Mouse (Mus musculus) ovary, adult 2 months (tissue): ENCODE data around the gene Phf8. TPM values are rescaled to one million over a fixed set of nuclear protein-coding genes. Genes with fewer than 3 reads are reported as not detected.

Source experiments
- polyA plus RNA-seq: library from polyadenylated mRNA; depleted of rRNA; stranded (reverse); fragments of >200 nt; gene quantifications from 2 replicates; pipeline ENCODE4 v1.2.3, GENCODE M21; 2012; rRNA removed

Gene Phf8
- 6.8 and 9.4 TPM in 2 replicates for polyA plus RNA-seq

DNA sequence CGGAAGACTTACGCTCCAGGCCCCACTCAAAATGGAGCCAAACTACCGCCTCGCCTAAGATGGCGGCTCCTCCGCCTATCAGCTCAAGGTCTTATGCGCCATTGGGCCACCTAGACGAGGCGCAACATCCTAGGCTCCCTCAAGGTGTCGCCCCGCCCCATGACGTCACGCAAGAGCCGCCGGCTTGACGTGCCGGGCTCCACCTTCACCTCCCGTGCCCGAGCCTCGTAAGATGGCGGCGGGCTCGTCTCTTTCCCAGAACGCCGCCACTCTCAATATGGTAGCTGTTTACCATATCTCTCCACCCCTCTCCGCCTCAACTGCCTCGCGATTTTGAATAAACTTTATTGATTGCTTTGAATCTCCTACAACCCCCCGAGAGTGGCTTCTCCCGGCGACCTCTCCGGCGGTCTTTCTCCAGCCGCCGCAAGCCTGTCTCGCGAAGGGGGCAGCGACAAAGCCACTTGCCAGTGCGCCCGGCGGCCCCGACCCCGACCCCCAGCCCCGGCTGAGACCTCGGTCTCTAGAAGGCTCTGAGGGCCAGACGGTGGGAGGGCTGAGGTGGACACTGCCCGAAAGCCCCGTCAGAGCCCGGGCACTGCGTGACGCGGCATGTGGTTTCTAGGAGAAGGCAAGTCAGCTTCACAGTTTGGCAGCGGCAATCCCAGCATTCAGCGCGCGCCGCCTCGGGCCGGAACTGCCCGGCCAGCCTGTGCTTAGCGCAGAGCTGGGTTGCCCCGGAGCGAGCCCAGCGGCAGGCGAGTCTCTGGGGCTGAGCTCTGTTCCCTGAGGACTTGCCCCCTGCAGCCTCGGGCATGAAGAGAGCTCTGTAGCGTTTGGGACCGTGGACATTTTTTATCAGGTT lies at the start of gene Phf8:
Phf8 (plus strand) TSS at position 215 of the 865 bp plus-strand sequence.

Other genes starting within 250 kb of the Phf8 start
- gene Fam120c, start 176.5 kb upstream of the Phf8 start, polyA plus RNA-seq: 8.2 and 9.4 TPM in 2 replicates